Mouse (Mus musculus) adrenal gland, postnatal 25 days (tissue): ENCODE data around the gene Snap25. TPM values are rescaled to one million over a fixed set of nuclear protein-coding genes. Genes with fewer than 3 reads are reported as not detected.

Source experiments
- DNase-seq: peaks from one replicate; pipeline ENCODE4 v3.0.0; 2021; ENCODE audit warnings: mixed read lengths
- total RNA-seq: library from RNA; stranded (reverse); gene quantifications from 2 replicates; pipeline ENCODE4 v1.2.3, GENCODE M21; 2021

The Snap25 gene
- total RNA-seq, 1 experiment from 2014 or later = 35.6 TPM

GRCm38 (mm10) chr2:136811331-136811730 is 98.1 kb downstream of the Snap25 start:
- DNase-seq = no peak

GRCm38 (mm10) chr2:136816717-136817400 is 103.6 kb downstream of the Snap25 start:
- DNase-seq = no peak

- DNase-seq = no peak
These were observed 110.8 kb downstream of the Snap25 start for GRCm38 (mm10) chr2:136823751-136824716.

- DNase-seq = no peak
These were observed 114.4 kb downstream of the Snap25 start for GRCm38 (mm10) chr2:136827612-136828011.

Other genes with a start within 250 kb of the Snap25 start
- gene Ankef1, start 211.5 kb upstream of the Snap25 start, total RNA-seq = 9.1 and 10.8 TPM in 2 replicates
- 14.1 and 20.4 TPM in 2 replicates for gene AL731706.2, start 172.2 kb downstream of the Snap25 start, total RNA-seq
- gene Slx4ip, start 177.8 kb downstream of the Snap25 start, total RNA-seq = 7.7 and 8.5 TPM in 2 replicates
- 19.4 and 21.0 TPM in 2 replicates for gene AL731706.1, start 177.9 kb downstream of the Snap25 start, total RNA-seq
- 18.8 TPM in 2 replicates for gene Mkks, start 177.9 kb downstream of the Snap25 start, total RNA-seq